Mouse (Mus musculus): ENCODE measurements around the gene Col6a1.
A peak's percentile ranks its signal among the peaks of the same experiment; 100 is the strongest.

Col6a1 gene

GRCm38 (mm10) chr10:76680758-76681650 is 45.0 kb downstream of the Col6a1 start:
- no peak for DNase-seq (ENCODE audit: low spot score in 2 of 2)

GRCm38 (mm10) chr10:76678122-76678521 is 47.8 kb downstream of the Col6a1 start:
- peak; percentile 50 to 72 for DNase-seq (ENCODE audit: low spot score in 2 of 2)

GRCm38 (mm10) chr10:76675268-76675667 is 50.7 kb downstream of the Col6a1 start:
- no peak for DNase-seq (ENCODE audit: low spot score in 2 of 2)

GRCm38 (mm10) chr10:76674581-76674980 is 51.4 kb downstream of the Col6a1 start:
- no peak for DNase-seq (ENCODE audit: low spot score in 2 of 2)

GRCm38 (mm10) chr10:76671939-76672338 is 54.0 kb downstream of the Col6a1 start:
- no peak for DNase-seq (ENCODE audit: low spot score in 2 of 2)

GRCm38 (mm10) chr10:76668947-76669284 is 57.1 kb downstream of the Col6a1 start:
- peak; percentile 79 to 81 for DNase-seq (ENCODE audit: low spot score in 2 of 2)

GRCm38 (mm10) chr10:76668261-76668946 is 57.6 kb downstream of the Col6a1 start:
- no peak for DNase-seq (ENCODE audit: low spot score in 2 of 2)

- no peak for DNase-seq (ENCODE audit: low spot score in 2 of 2)
These were observed 58.7 kb downstream of the Col6a1 start for GRCm38 (mm10) chr10:76667197-76667805.

- DNase-seq (ENCODE audit: low spot score in 2 of 2): no peak
These were observed 60.4 kb downstream of the Col6a1 start for GRCm38 (mm10) chr10:76665551-76665950.

GRCm38 (mm10) chr10:76664156-76665115 is 61.5 kb downstream of the Col6a1 start:
- no peak for DNase-seq (ENCODE audit: low spot score in 2 of 2)

Data from frontal cortex, postnatal 36 days (tissue).